Mouse (Mus musculus) embryonic facial prominence, embryonic 13.5 days (tissue): ENCODE measurements around the gene Snd1. TPM values are rescaled to one million over a fixed set of nuclear protein-coding genes. Genes with fewer than 3 reads are reported as not detected.

Experiments
- ATAC-seq: fragments of 200-750 bp; cut with Nextera tagmentation; 2 replicates; pipeline ENCODE4 v1.8.0; 2017; ENCODE audit warnings: low read depth; ENCODE audit not compliant: insufficient number of reproducible peaks, insufficient read depth, low FRiP score, low TSS enrichment
- H3K27ac ChIP-seq: fragments of 300-500 bp; sonication (generic); 2 replicates; pipeline ENCODE4 v1.5.1; 2015; ENCODE audit warnings: moderate library complexity, mild to moderate bottlenecking, inconsistent platforms
- H3K27me3 ChIP-seq: fragments of 300-500 bp; sonication (generic); 2 replicates; pipeline ENCODE4 v1.6.1; 2015; ENCODE audit warnings: mild to moderate bottlenecking, inconsistent platforms
- H3K36me3 ChIP-seq: fragments of 300-500 bp; sonication (generic); 2 replicates; pipeline ENCODE4 v1.6.1; 2015; ENCODE audit warnings: mild to moderate bottlenecking, inconsistent platforms
- H3K4me1 ChIP-seq: fragments of 300-500 bp; sonication (generic); 2 replicates; pipeline ENCODE4 v1.6.1; 2015; ENCODE audit warnings: inconsistent platforms
- H3K4me2 ChIP-seq: fragments of 300-500 bp; sonication (generic); 2 replicates; pipeline ENCODE4 v1.6.1; 2015; ENCODE audit warnings: moderate library complexity, mild to moderate bottlenecking, inconsistent platforms
- H3K4me3 ChIP-seq: fragments of 300-500 bp; sonication (generic); 2 replicates; pipeline ENCODE4 v1.5.1; 2015; ENCODE audit warnings: mild to moderate bottlenecking, inconsistent platforms
- H3K9ac ChIP-seq: fragments of 300-500 bp; sonication (generic); 2 replicates; pipeline ENCODE4 v1.6.1; 2015; ENCODE audit warnings: mild to moderate bottlenecking, inconsistent platforms
- H3K9me3 ChIP-seq: fragments of 300-500 bp; sonication (generic); 2 replicates; pipeline ENCODE4 v1.6.1; 2016; ENCODE audit warnings: inconsistent platforms
- WGBS: fragments of 180-500 bp; shearing (Covaris S2); methylation state at CpG from one replicate; pipeline ENCODE4 v1.1.7; 2015; ENCODE audit warnings: mixed read lengths; 5-methylcytosine and 5-hydroxymethylcytosine counted together
- polyA plus RNA-seq: library from polyadenylated mRNA; unstranded; fragments of >200 nt; fragmentation: Nextera tagmentation; extraction: Ambion mirVana; gene quantifications from 2 replicates; pipeline ENCODE4 v1.2.1, GENCODE M21; 2015

Gene Snd1
- polyA plus RNA-seq, 1 experiment from 2014 or later: 118 TPM

GRCm38 (mm10) chr6:28723059-28723458, 248.1 kb downstream of the Snd1 start:
- 46% methylated on average over 2 of the region's 2 CpGs for WGBS
- Histone ChIP-seq H3K9me3 (no peaks in the 10 kb centered on the region), H3K4me2 (no peak overlapping the region), H3K27me3 (no peaks in the 10 kb centered on the region), H3K4me1 (0 out of 2 replicates have a peak, but pooled peaks cover 4% of the 10 kb centered on the region), H3K4me3 (no peak overlapping the region), H3K9ac (no peak overlapping the region), H3K27ac (no peak overlapping the region), H3K36me3 (no peaks in the 10 kb centered on the region)
- no peak for ATAC-seq

DNA sequence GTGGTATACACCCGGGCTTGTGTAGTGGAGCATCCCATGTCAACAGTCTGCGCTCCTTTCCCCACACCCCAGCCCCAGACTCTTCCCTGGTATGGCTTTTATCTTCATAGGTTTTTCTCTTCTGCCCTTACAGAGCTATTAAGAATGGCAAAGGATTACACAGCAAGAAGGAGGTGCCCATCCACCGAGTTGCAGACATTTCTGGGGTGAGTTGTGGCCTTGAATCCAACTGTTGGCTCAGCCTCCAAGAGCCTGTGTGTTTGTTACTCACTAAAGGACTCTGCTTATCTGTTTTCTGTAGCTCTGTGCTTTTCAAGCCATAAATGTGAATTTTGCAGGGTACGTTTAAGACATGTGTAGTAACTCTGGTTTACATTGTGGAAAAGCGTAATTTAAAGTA, 249.8 kb downstream of the Snd1 start:
- 77% methylated on average over 5 of the region's 5 CpGs for WGBS
- Histone ChIP-seq H3K27ac (no peak overlapping the region), H3K4me2 (no peak overlapping the region), H3K9me3 (no peaks in the 10 kb centered on the region), H3K4me1 (peaks cover 17% of the 10 kb centered on the region), H3K4me3 (no peak overlapping the region), H3K27me3 (no peaks in the 10 kb centered on the region), H3K9ac (no peak overlapping the region), H3K36me3 (no peaks in the 10 kb centered on the region)
- no peak for ATAC-seq

GRCm38 (mm10) chr6:28729236-28729635, 254.3 kb downstream of the Snd1 start:
- 24% methylated on average over 3 of the region's 3 CpGs for WGBS
- no peak overlapping the region for H3K4me2 ChIP-seq
- no peak overlapping the region for H3K9ac ChIP-seq
- H3K9me3 ChIP-seq: no peaks in the 10 kb centered on the region
- no peak overlapping the region for H3K4me3 ChIP-seq
- peaks cover 16% of the 10 kb centered on the region for H3K4me1 ChIP-seq
- no peaks in the 10 kb centered on the region for H3K27me3 ChIP-seq
- H3K27ac ChIP-seq: peak overlapping the region; percentile 48
- H3K36me3 ChIP-seq: no peaks in the 10 kb centered on the region
- no peak for ATAC-seq

GRCm38 (mm10) chr6:28729649-28730048, 254.7 kb downstream of the Snd1 start:
- Histone ChIP-seq H3K9ac (no peak overlapping the region), H3K27ac (peak overlapping the region; percentile 48)
- WGBS: 35% methylated on average over 2 of the region's 2 CpGs

DNA sequence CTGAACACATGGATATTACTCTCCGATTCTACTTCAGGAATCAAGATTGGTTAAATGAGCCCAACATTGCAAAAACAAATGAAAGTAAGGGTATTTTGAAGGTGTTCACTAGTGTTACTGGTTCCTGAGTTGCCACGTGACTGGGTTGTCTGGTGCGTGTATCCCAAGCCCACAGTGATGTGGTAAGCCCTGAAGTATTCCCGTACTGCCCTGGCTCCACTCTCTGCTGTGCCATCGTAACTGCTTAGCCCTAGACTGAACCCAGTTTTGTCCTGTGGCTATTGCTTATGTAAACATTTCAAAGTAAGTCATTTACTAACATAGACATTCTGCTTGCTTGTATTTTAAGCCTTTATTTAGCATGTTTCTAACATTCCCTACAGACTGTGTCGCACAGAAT, 256.3 kb downstream of the Snd1 start:
- H3K9me3 ChIP-seq: no peaks in the 10 kb centered on the region
- H3K4me2 ChIP-seq: no peak overlapping the region
- H3K9ac ChIP-seq: no peak overlapping the region
- no peak overlapping the region for H3K4me3 ChIP-seq
- 85% methylated on average over 6 of the region's 6 CpGs for WGBS
- no peak for ATAC-seq
- no peaks in the 10 kb centered on the region for H3K36me3 ChIP-seq
- H3K27me3 ChIP-seq: no peaks in the 10 kb centered on the region
- H3K27ac ChIP-seq: no peak overlapping the region
- peaks cover 16% of the 10 kb centered on the region for H3K4me1 ChIP-seq

More at GRCm38 (mm10) chr6:28729649-28730048, 254.7 kb downstream of the Snd1 start:
- H3K9me3 ChIP-seq: no peaks in the 10 kb centered on the region
- no peak overlapping the region for H3K4me2 ChIP-seq
- H3K4me3 ChIP-seq: no peak overlapping the region
- H3K36me3 ChIP-seq: no peaks in the 10 kb centered on the region
- ATAC-seq: no peak
- peaks cover 16% of the 10 kb centered on the region for H3K4me1 ChIP-seq
- no peaks in the 10 kb centered on the region for H3K27me3 ChIP-seq

GRCm38 (mm10) chr6:28733884-28734647, 259.1 kb downstream of the Snd1 start:
- no peak overlapping the region for H3K27ac ChIP-seq
- no peaks in the 10 kb centered on the region for H3K27me3 ChIP-seq
- ATAC-seq: no peak
- peaks cover 11% of the 10 kb centered on the region for H3K4me1 ChIP-seq
- H3K36me3 ChIP-seq: no peaks in the 10 kb centered on the region
- H3K4me3 ChIP-seq: no peak overlapping the region
- no peaks in the 10 kb centered on the region for H3K9me3 ChIP-seq
- WGBS: 84% methylated on average over 5 of the region's 5 CpGs
- H3K9ac ChIP-seq: no peak overlapping the region
- no peak overlapping the region for H3K4me2 ChIP-seq

GRCm38 (mm10) chr6:28735116-28735515, 260.2 kb downstream of the Snd1 start:
- no peaks in the 10 kb centered on the region for H3K9me3 ChIP-seq
- no peak overlapping the region for H3K9ac ChIP-seq
- H3K27ac ChIP-seq: no peak overlapping the region
- no peak overlapping the region for H3K4me3 ChIP-seq
- H3K4me2 ChIP-seq: no peak overlapping the region
- H3K4me1 ChIP-seq: peaks cover under 1% of the 10 kb centered on the region; the same call in 1 of the 2 replicates
- ATAC-seq: no peak
- 74% methylated on average over 9 of the region's 9 CpGs for WGBS
- no peaks in the 10 kb centered on the region for H3K27me3 ChIP-seq
- no peaks in the 10 kb centered on the region for H3K36me3 ChIP-seq

DNA sequence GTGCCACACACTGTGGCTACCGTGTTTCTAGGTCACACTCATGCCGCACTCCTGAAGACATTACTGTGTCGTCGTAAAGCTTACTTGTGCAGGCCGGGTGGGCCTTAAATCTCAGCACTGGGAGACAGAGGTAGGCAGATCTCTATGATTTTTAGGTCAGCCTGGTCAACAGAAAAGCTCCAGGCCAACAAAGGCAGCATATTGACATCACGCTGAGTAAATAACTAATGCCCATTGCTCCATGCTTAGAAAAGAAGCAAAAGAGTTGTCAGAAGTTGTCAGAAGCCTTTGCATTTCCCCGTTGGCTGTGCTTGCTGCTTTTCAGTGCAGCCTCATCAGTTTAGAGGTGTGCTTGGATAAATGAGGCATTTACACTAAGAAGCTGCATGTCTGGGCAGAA, 261.7 kb downstream of the Snd1 start:
- no peak for ATAC-seq
- no peak overlapping the region for H3K4me3 ChIP-seq
- no peaks in the 10 kb centered on the region for H3K27me3 ChIP-seq
- 72% methylated on average over 7 of the region's 7 CpGs for WGBS
- no peaks in the 10 kb centered on the region for H3K9me3 ChIP-seq
- H3K27ac ChIP-seq: no peak overlapping the region
- H3K36me3 ChIP-seq: no peaks in the 10 kb centered on the region
- H3K9ac ChIP-seq: no peak overlapping the region
- H3K4me1 ChIP-seq: no peaks in the 10 kb centered on the region
- no peak overlapping the region for H3K4me2 ChIP-seq

GRCm38 (mm10) chr6:28737601-28738000, 262.7 kb downstream of the Snd1 start:
- H3K4me1 ChIP-seq: no peaks in the 10 kb centered on the region
- no peak overlapping the region for H3K27ac ChIP-seq
- no peaks in the 10 kb centered on the region for H3K36me3 ChIP-seq
- no peak overlapping the region for H3K9ac ChIP-seq
- no peak for ATAC-seq
- H3K27me3 ChIP-seq: no peaks in the 10 kb centered on the region
- H3K4me2 ChIP-seq: no peak overlapping the region
- H3K4me3 ChIP-seq: no peak overlapping the region
- 86% methylated on average over 1 of the region's 1 CpGs for WGBS
- no peaks in the 10 kb centered on the region for H3K9me3 ChIP-seq

DNA sequence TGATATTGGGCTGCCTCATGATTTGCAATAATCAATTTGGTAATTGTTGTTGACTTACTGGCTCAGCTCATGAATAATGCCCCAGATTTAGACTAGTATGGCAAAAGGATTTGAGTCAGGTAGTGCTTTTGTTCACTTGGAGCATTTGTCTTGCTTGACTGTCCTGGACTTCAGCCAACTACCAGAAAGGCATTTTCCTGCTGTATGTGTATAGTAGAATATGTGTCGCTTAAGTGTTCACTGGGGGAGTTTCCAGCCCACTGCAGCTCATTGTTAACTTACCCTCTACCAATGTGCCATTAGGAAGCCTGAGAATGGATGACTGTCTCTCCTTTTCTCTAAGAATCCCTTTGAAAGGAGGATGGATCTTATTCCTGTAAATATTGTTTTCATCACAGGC, 268.6 kb downstream of the Snd1 start:
- Histone ChIP-seq H3K36me3 (peaks cover 26% of the 10 kb centered on the region), H3K27me3 (no peaks in the 10 kb centered on the region), H3K27ac (no peak overlapping the region), H3K4me3 (no peak overlapping the region), H3K9ac (no peak overlapping the region), H3K4me1 (peaks cover 15% of the 10 kb centered on the region), H3K4me2 (no peak overlapping the region), H3K9me3 (no peaks in the 10 kb centered on the region)
- WGBS: 35% methylated on average over 1 of the region's 1 CpGs
- no peak for ATAC-seq

DNA sequence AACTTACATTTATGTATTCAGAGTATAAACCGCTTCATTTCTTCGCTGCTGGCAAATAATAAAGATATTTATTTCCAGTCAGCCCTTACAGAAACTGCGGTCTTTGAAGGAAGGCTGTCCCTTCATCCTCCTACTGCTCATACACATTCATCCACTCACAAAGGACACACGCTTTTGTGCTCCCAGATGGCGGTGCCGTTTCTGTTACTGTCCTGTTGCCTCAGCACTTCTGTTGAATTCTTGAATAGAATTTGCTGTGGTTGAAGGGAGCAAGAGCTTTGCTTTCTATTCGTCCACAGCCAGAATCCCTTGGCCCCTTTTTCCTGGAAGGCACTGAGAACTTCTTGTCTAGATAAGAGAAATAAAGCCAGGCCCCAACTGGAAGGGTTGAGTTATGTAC, 270.9 kb downstream of the Snd1 start:
- H3K4me3 ChIP-seq: no peak overlapping the region
- no peaks in the 10 kb centered on the region for H3K9me3 ChIP-seq
- peaks cover 26% of the 10 kb centered on the region for H3K36me3 ChIP-seq
- H3K27me3 ChIP-seq: no peaks in the 10 kb centered on the region
- no peak for ATAC-seq
- H3K27ac ChIP-seq: no peak overlapping the region
- H3K9ac ChIP-seq: no peak overlapping the region
- WGBS: 91% methylated on average over 7 of the region's 7 CpGs
- H3K4me1 ChIP-seq: peaks cover 27% of the 10 kb centered on the region
- H3K4me2 ChIP-seq: no peak overlapping the region

DNA sequence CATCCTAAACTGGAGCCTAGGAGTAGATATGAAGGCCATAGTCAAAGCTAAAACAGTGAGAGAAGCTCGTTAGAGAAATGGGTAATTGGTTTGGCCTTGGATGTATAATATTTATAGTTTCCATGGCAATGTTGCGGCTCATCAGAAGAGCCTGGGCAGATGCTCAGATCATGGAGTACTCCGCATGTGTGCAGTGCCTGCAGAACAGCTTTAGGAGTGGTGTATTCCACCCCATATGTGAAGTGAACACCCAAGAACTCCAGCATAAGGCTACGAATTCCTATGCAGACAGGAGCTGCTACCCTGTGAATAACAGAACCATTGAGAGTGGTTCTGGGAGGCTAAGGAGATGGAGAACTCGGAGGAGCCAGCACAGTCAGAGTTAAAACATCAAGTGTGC, 272.1 kb downstream of the Snd1 start:
- H3K36me3 ChIP-seq: peaks cover 26% of the 10 kb centered on the region
- peaks cover 38% of the 10 kb centered on the region for H3K4me1 ChIP-seq
- no peak overlapping the region for H3K9ac ChIP-seq
- H3K4me3 ChIP-seq: no peak overlapping the region
- H3K4me2 ChIP-seq: no peak overlapping the region
- H3K9me3 ChIP-seq: no peaks in the 10 kb centered on the region
- H3K27me3 ChIP-seq: no peaks in the 10 kb centered on the region
- 90% methylated on average over 5 of the region's 5 CpGs for WGBS
- no peak overlapping the region for H3K27ac ChIP-seq
- no peak for ATAC-seq
